Mouse (Mus musculus): ENCODE data around the gene Zfp764. TPM values are rescaled to one million over a fixed set of nuclear protein-coding genes. Genes with fewer than 3 reads are reported as not detected.
"Not testable (repeated sequence)": the region's sequence is repeated elsewhere in the genome, so short reads cannot be mapped to it uniquely, and the experiment has no call there.

The Zfp764 gene
- polyA plus RNA-seq, 1 experiment = 8.5 TPM

DNA sequence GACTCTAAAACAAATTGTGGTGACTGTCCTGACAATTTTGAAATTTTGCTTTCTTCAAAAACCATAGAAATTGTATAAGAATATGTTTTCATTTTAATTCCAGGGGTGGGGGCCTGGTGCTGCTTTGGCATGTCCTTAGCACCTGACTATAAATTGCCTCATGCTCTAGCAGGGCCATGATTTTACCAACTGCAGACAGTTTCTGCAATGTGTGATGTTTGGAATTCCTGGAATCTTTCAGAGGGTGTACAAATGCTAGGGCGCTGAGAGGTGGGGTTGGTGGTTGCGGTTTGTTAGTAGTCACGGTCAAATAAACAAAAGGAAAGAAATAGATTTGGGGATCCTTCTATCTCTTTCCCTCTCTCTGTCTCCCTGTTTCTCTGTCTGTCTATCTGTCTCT lies 40.4 kb downstream of the Zfp764 start:
- H3K27ac ChIP-seq (ENCODE audit: insufficient read depth, low read depth, low read length) = no peak overlapping the region
- TF ChIP-seq POLR2A (IDR thresholded peaks at IDR 0.05; ENCODE audit: borderline replicate concordance, low read depth, low read length) = no peak
- no peak overlapping the region for H3K4me3 ChIP-seq (ENCODE audit: insufficient read depth, low read length)
- H3K4me1 ChIP-seq (ENCODE audit: control insufficient read depth, insufficient read depth, low read length) = no peaks in the 10 kb centered on the region

DNA sequence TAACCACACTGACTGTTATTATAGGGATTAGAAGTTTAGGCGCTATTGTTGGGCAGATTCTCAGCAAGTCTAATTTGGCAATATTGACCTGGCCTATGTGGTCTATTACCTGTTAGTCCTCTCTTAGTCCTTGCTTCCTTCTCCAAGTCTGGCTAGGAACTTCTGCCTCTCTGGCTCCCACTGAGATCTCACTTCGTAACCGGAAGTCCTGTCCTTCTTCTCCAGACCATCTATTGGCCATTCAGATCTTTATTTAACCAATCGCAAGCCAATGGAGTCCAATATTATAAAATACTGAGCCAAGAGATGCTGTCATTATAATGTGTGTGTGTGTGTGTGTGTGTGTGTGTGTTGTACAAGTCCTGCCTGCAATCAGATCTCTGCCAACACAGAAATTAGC lies 42.5 kb downstream of the Zfp764 start:
- Histone ChIP-seq H3K27ac (ENCODE audit: insufficient read depth, low read depth, low read length) (no peak overlapping the region), H3K4me3 (ENCODE audit: insufficient read depth, low read length) (no peak overlapping the region), H3K4me1 (ENCODE audit: control insufficient read depth, insufficient read depth, low read length) (no peaks in the 10 kb centered on the region)
- no peak for TF ChIP-seq CTCF (IDR thresholded peaks at IDR 0.05; ENCODE audit: low read depth, low read length)
- no peak for TF ChIP-seq POLR2A (IDR thresholded peaks at IDR 0.05; ENCODE audit: borderline replicate concordance, low read depth, low read length)

DNA sequence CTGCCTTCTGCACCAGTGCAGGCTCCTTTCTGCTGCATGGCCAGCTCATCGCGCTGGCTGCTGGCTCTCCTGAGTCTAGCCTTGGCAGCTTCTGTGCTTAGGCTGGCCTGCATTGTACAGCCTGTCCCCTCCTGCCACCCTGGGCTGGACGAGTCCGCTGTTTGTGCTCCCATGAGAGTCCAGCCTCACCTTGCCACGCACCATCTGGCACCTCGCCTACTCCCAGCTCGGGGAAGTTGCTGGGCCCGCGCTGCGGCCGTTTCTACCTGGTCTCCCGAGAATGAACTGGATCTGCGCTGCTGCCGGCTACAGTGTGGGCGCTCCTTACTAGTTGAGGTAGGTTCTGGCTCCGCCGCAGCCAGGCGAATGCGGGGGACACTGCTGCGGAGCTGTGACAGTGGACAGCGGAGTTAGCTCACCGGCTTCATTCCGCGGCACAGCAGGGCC lies 43.1 kb downstream of the Zfp764 start:
- H3K4me3 ChIP-seq (ENCODE audit: insufficient read depth, low read length) = no peak overlapping the region
- H3K4me1 ChIP-seq (ENCODE audit: control insufficient read depth, insufficient read depth, low read length) = no peaks in the 10 kb centered on the region
- H3K27ac ChIP-seq (ENCODE audit: insufficient read depth, low read depth, low read length) = no peak overlapping the region
- TF ChIP-seq POLR2A (IDR thresholded peaks at IDR 0.05; ENCODE audit: borderline replicate concordance, low read depth, low read length) = no peak
- no peak for TF ChIP-seq CTCF (IDR thresholded peaks at IDR 0.05; ENCODE audit: low read depth, low read length)

DNA sequence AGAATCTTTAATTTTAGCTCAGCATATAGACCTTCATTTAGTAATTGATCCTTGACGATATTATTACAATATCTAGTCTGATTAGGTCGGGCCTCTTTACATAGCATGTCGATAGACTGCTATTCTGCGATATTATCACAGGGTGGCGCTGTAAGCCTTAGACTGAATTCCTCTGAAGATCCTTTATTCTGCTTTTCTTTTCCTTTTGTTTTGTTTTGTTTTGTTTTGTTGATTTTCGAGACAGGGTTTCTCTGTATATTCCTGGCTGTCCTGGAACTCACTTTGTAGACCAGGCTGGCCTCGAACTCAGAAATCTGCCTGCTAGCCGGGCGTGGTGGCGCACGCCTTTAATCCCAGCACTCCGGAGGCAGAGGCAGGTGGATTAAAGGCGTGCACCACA lies 44.2 kb downstream of the Zfp764 start:
- not testable (repeated sequence) for H3K27ac ChIP-seq (ENCODE audit: insufficient read depth, low read depth, low read length); H3K4me3 ChIP-seq (ENCODE audit: insufficient read depth, low read length); H3K4me1 ChIP-seq (ENCODE audit: control insufficient read depth, insufficient read depth, low read length)
- TF ChIP-seq CTCF (IDR thresholded peaks at IDR 0.05; ENCODE audit: low read depth, low read length) = 0 out of 2 replicates have a peak, but pooled peaks have one; percentile 18

DNA sequence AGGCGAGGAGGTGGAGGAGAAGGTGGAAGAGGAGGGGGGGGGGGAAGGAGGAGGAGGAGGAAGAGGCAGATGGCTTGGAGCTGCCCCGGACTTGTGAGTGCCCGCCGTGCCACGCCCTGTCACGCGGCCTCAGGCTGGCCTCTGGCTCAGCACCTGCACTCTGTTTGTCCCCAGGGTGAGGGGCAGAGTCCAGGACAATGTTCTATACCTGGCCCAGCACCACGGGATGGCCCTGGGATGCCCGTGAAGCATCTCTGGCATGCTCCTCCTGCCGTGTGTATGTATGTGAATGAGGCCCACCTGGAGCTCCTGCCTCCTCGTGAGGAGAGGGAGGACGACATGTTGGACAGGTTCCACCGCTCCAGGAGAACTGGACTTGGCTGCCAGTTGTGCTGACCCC lies 45.2 kb downstream of the Zfp764 start:
- H3K4me1 ChIP-seq (ENCODE audit: control insufficient read depth, insufficient read depth, low read length) = no peaks in the 10 kb centered on the region
- no peak overlapping the region for H3K4me3 ChIP-seq (ENCODE audit: insufficient read depth, low read length)
- no peak for TF ChIP-seq POLR2A (IDR thresholded peaks at IDR 0.05; ENCODE audit: borderline replicate concordance, low read depth, low read length)
- TF ChIP-seq CTCF (IDR thresholded peaks at IDR 0.05; ENCODE audit: low read depth, low read length) = no peak
- no peak overlapping the region for H3K27ac ChIP-seq (ENCODE audit: insufficient read depth, low read depth, low read length)

DNA sequence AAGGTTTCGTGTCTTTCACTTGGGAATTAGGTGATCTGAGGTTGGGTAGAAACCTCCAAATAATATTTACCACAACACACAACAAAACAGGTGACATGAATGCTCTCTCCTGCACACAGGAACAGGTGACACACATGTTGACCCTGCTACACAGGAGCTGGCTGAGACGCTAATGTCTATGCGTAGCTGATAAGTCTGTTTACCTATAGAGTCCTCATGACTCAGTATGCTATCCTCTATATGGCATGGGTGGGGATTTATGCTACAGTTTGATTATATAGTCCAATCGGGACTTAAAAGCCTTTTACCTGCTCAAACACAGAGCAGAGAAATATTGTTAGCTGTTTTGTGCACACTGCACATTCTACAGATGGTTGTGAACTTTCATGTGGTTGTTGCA lies 46.4 kb downstream of the Zfp764 start:
- Histone ChIP-seq H3K4me3 (ENCODE audit: insufficient read depth, low read length) (no peak overlapping the region), H3K4me1 (ENCODE audit: control insufficient read depth, insufficient read depth, low read length) (peaks cover 2% of the 10 kb centered on the region; the same call in 1 of the 2 replicates), H3K27ac (ENCODE audit: insufficient read depth, low read depth, low read length) (no peak overlapping the region)
- TF ChIP-seq CTCF (IDR thresholded peaks at IDR 0.05; ENCODE audit: low read depth, low read length) = no peak
- TF ChIP-seq POLR2A (IDR thresholded peaks at IDR 0.05; ENCODE audit: borderline replicate concordance, low read depth, low read length) = no peak

DNA sequence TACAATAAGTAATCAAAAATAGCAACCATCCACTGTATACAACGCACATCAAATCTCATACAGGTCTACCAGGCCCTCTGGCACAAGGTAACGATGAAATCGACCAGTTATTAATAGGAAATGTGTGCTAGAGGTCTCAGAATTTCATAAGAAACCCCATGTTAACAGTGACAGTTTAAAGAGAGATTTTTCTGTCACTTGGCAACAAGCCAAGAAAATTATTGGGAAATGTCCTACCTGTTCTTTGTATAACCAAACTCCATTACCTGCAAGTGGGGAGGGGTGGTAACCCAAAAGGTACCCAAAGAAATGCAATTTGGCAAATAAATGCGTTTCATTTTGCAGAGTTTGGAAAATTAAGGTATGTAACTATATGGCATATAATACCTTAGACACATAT lies 48.1 kb downstream of the Zfp764 start:
- Histone ChIP-seq H3K4me3 (ENCODE audit: insufficient read depth, low read length) (no peak overlapping the region), H3K4me1 (ENCODE audit: control insufficient read depth, insufficient read depth, low read length) (peaks cover 2% of the 10 kb centered on the region; the same call in 1 of the 2 replicates), H3K27ac (ENCODE audit: insufficient read depth, low read depth, low read length) (no peak overlapping the region)
- TF ChIP-seq POLR2A (IDR thresholded peaks at IDR 0.05; ENCODE audit: borderline replicate concordance, low read depth, low read length) = no peak
- no peak for TF ChIP-seq CTCF (IDR thresholded peaks at IDR 0.05; ENCODE audit: low read depth, low read length)

DNA sequence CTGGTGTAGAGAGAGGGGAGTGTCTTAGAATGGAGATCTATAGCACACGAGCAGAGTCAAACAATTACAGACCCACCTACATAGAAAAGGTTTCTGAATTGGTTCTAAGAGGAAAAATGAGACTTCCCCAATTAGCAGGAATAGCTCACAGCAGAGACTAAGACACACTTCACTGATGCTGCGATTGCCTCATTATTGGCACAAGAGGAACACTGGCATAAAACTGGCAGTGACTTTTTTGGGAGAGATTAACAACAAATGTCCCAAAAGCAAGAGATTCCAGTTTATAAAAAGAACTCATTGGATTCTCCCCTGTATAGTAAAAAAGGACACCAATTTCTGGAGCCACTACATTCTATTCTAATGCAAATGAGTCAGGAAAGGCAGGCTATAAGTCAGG lies 48.8 kb downstream of the Zfp764 start:
- H3K27ac ChIP-seq (ENCODE audit: insufficient read depth, low read depth, low read length) = no peak overlapping the region
- no peak overlapping the region for H3K4me3 ChIP-seq (ENCODE audit: insufficient read depth, low read length)
- TF ChIP-seq POLR2A (IDR thresholded peaks at IDR 0.05; ENCODE audit: borderline replicate concordance, low read depth, low read length) (no peak), CTCF (IDR thresholded peaks at IDR 0.05; ENCODE audit: low read depth, low read length) (no peak)
- H3K4me1 ChIP-seq (ENCODE audit: control insufficient read depth, insufficient read depth, low read length) = peaks cover 2% of the 10 kb centered on the region; the same call in 1 of the 2 replicates

DNA sequence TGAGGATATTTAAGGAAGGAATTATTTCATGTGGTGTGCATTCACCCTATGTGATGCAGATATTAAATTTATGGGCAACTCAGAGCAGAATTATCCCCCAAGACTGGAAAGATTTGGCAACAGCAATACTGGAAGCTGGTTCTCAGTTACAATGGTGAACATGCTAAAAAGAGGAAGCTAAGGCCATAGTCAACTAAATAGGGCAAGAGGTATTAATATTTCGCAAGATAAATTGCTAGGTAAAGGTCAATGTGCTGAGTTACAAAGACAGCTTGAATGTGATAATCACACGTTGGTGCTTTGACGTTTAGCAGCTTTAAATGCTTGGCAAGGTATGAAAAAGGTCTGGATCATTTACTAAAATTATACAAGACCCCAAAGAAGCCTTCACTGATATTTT lies 50.8 kb downstream of the Zfp764 start:
- TF ChIP-seq CTCF (IDR thresholded peaks at IDR 0.05; ENCODE audit: low read depth, low read length) (no peak), POLR2A (IDR thresholded peaks at IDR 0.05; ENCODE audit: borderline replicate concordance, low read depth, low read length) (no peak)
- H3K4me3 ChIP-seq (ENCODE audit: insufficient read depth, low read length) = no peak overlapping the region
- H3K4me1 ChIP-seq (ENCODE audit: control insufficient read depth, insufficient read depth, low read length) = peaks cover 2% of the 10 kb centered on the region; the same call in 1 of the 2 replicates
- H3K27ac ChIP-seq (ENCODE audit: insufficient read depth, low read depth, low read length) = no peak overlapping the region

Other genes with a start within 250 kb of the Zfp764 start
- gene Cd2bp2, start 210.8 kb downstream of the Zfp764 start, polyA plus RNA-seq (2012; ENCODE audit: insufficient read depth, insufficient read length, missing spikeins) = 58.0 and 58.5 TPM in 2 replicates
- gene Tbc1d10b, start 198.4 kb downstream of the Zfp764 start, polyA plus RNA-seq (2012; ENCODE audit: insufficient read depth, insufficient read length, missing spikeins) = 67.2 and 71.7 TPM in 2 replicates
- gene Mylpf, start 197.9 kb downstream of the Zfp764 start, polyA plus RNA-seq (2012; ENCODE audit: insufficient read depth, insufficient read length, missing spikeins) = 3.9 and 6.9 TPM in 2 replicates
- gene Zfp553, start 173.8 kb downstream of the Zfp764 start, polyA plus RNA-seq (2012; ENCODE audit: insufficient read depth, insufficient read length, missing spikeins) = 6.5 and 6.8 TPM in 2 replicates
- 2.9 and 5.8 TPM in 2 replicates for gene Sept1, start 173.7 kb downstream of the Zfp764 start, polyA plus RNA-seq (2012; ENCODE audit: insufficient read depth, insufficient read length, missing spikeins)
- gene Zfp771, start 162.5 kb downstream of the Zfp764 start, polyA plus RNA-seq (2012; ENCODE audit: insufficient read depth, insufficient read length, missing spikeins) = 10.9 and 12.4 TPM in 2 replicates
- gene Dctpp1, start 146.1 kb downstream of the Zfp764 start, polyA plus RNA-seq (2012; ENCODE audit: insufficient read depth, insufficient read length, missing spikeins) = 25.6 and 27.3 TPM in 2 replicates
- 72.2 and 77.0 TPM in 2 replicates for gene Sephs2, start 132.8 kb downstream of the Zfp764 start, polyA plus RNA-seq (2012; ENCODE audit: insufficient read depth, insufficient read length, missing spikeins)
- gene Itgal, start 110.6 kb downstream of the Zfp764 start, polyA plus RNA-seq (2012; ENCODE audit: insufficient read depth, insufficient read length, missing spikeins) = 42.3 and 49.7 TPM in 2 replicates
- 14.9 and 16.2 TPM in 2 replicates for gene Zfp768, start 61.2 kb downstream of the Zfp764 start, polyA plus RNA-seq (2012; ENCODE audit: insufficient read depth, insufficient read length, missing spikeins)
- gene Zfp747, start 30.8 kb downstream of the Zfp764 start, polyA plus RNA-seq (2012; ENCODE audit: insufficient read depth, insufficient read length, missing spikeins) = 6.3 and 6.8 TPM in 2 replicates
- 2.8 and 2.9 TPM in 2 replicates for gene 9130019O22Rik, start 19.7 kb downstream of the Zfp764 start, polyA plus RNA-seq (2012; ENCODE audit: insufficient read depth, insufficient read length, missing spikeins)
- gene E430018J23Rik, start 13.2 kb downstream of the Zfp764 start, polyA plus RNA-seq (2012; ENCODE audit: insufficient read depth, insufficient read length, missing spikeins) = 3.4 and 3.9 TPM in 2 replicates
- gene Zfp688, start 15.2 kb upstream of the Zfp764 start, polyA plus RNA-seq (2012; ENCODE audit: insufficient read depth, insufficient read length, missing spikeins) = 17.7 and 20.0 TPM in 2 replicates
- gene Zfp689, start 42.3 kb upstream of the Zfp764 start, polyA plus RNA-seq (2012; ENCODE audit: insufficient read depth, insufficient read length, missing spikeins) = 1.4 and 1.7 TPM in 2 replicates
- 67.4 and 69.0 TPM in 2 replicates for gene Prr14, start 52.8 kb upstream of the Zfp764 start, polyA plus RNA-seq (2012; ENCODE audit: insufficient read depth, insufficient read length, missing spikeins)
- 134 and 147 TPM in 2 replicates for gene Fbrs, start 72.4 kb upstream of the Zfp764 start, polyA plus RNA-seq (2012; ENCODE audit: insufficient read depth, insufficient read length, missing spikeins)
- 56.4 and 58.1 TPM in 2 replicates for gene Srcap, start 105.2 kb upstream of the Zfp764 start, polyA plus RNA-seq (2012; ENCODE audit: insufficient read depth, insufficient read length, missing spikeins)
- 4.7 and 6.2 TPM in 2 replicates for gene Gm42715, start 112.8 kb upstream of the Zfp764 start, polyA plus RNA-seq (2012; ENCODE audit: insufficient read depth, insufficient read length, missing spikeins)
- gene Tmem265, start 154.6 kb upstream of the Zfp764 start, polyA plus RNA-seq (2012; ENCODE audit: insufficient read depth, insufficient read length, missing spikeins) = 3.4 and 10.8 TPM in 2 replicates
- 64.7 and 68.4 TPM in 2 replicates for gene Phkg2, start 166.5 kb upstream of the Zfp764 start, polyA plus RNA-seq (2012; ENCODE audit: insufficient read depth, insufficient read length, missing spikeins)
- 2.7 and 2.9 TPM in 2 replicates for gene Ccdc189, start 181.8 kb upstream of the Zfp764 start, polyA plus RNA-seq (2012; ENCODE audit: insufficient read depth, insufficient read length, missing spikeins)
- gene Rnf40, start 181.9 kb upstream of the Zfp764 start, polyA plus RNA-seq (2012; ENCODE audit: insufficient read depth, insufficient read length, missing spikeins) = 42.3 and 44.5 TPM in 2 replicates
- gene Zfp629, start 209.0 kb upstream of the Zfp764 start, polyA plus RNA-seq (2012; ENCODE audit: insufficient read depth, insufficient read length, missing spikeins) = 11.2 and 11.4 TPM in 2 replicates

Measured in bone marrow macrophage, adult 2 months (primary cell).